Mouse (Mus musculus) liver, adult 2 months (tissue): ENCODE measurements around the gene Cox18.

Source experiments
- CTCF ChIP-seq: fragments of 200-500 bp; IDR thresholded peaks from 2 replicates; pipeline ENCODE4 v1.5.1; 2011; ENCODE audit warnings: low read depth, low read length, control low read depth
- POLR2A ChIP-seq: fragments of 200-500 bp; IDR thresholded peaks from 2 replicates; pipeline ENCODE4 v1.6.1; 2011; ENCODE audit warnings: low read length, control low read depth; ENCODE audit not compliant: insufficient read depth; ENCODE audit errors: extremely low read depth

- TF ChIP-seq CTCF (no peak), POLR2A (no peak)
Measured at GRCm38 (mm10) chr5:90246987-90247386, 23.2 kb upstream of the Cox18 start.
